Mouse (Mus musculus) liver, postnatal 0 days (tissue): ENCODE measurements around the gene Grk3. TPM values are rescaled to one million over a fixed set of nuclear protein-coding genes. Genes with fewer than 3 reads are reported as not detected.
A peak's percentile ranks its signal among the peaks of the same experiment; 100 is the strongest.

Experiments used
- ATAC-seq: fragments of 200-750 bp; cut with Nextera tagmentation; 2 replicates; pipeline ENCODE4 v1.8.0; 2017; ENCODE audit warnings: mild to moderate bottlenecking, moderate library complexity
- DNase-seq: peaks from one replicate; pipeline ENCODE4 v3.0.0-alpha.2; 2016
- H3K27ac ChIP-seq: fragments of 300-500 bp; sonication (generic); 2 replicates; pipeline ENCODE4 v1.5.1; 2014; ENCODE audit warnings: antibody characterized with exemption, moderate library complexity, mild to moderate bottlenecking, low read depth
- H3K27me3 ChIP-seq: fragments of 300-500 bp; sonication (generic); 2 replicates; pipeline ENCODE4 v1.6.1; 2014; ENCODE audit warnings: low read length, control low read depth, mixed read lengths; ENCODE audit not compliant: insufficient read depth
- H3K36me3 ChIP-seq: fragments of 300-500 bp; sonication (generic); replicated peaks from 2 replicates; pipeline ENCODE4 v1.6.1; 2014; ENCODE audit warnings: mild to moderate bottlenecking, control low read depth, low read length, moderate library complexity, mixed read lengths; ENCODE audit not compliant: insufficient read depth
- H3K4me1 ChIP-seq: fragments of 300-500 bp; sonication (generic); 2 replicates; pipeline ENCODE4 v1.6.1; 2014; ENCODE audit warnings: antibody characterized with exemption, mild to moderate bottlenecking, control low read depth; ENCODE audit not compliant: insufficient read depth
- H3K4me2 ChIP-seq: fragments of 300-500 bp; sonication (generic); 2 replicates; pipeline ENCODE4 v1.6.1; 2014; ENCODE audit warnings: low read depth, mild to moderate bottlenecking, low read length, moderate library complexity, mixed read lengths
- H3K4me3 ChIP-seq: fragments of 300-500 bp; sonication (generic); 2 replicates; pipeline ENCODE4 v1.5.1; 2014; ENCODE audit warnings: low read depth, low read length
- H3K9ac ChIP-seq: fragments of 300-500 bp; sonication (generic); replicated peaks from 2 replicates; pipeline ENCODE4 v1.6.1; 2014; ENCODE audit warnings: mild to moderate bottlenecking, moderate library complexity
- H3K9me3 ChIP-seq: fragments of 300-500 bp; sonication (generic); 2 replicates; pipeline ENCODE4 v1.6.1; 2016; ENCODE audit warnings: mild to moderate bottlenecking, control low read depth, low read length, mixed read lengths
- CTCF ChIP-seq: sonication (generic); IDR thresholded peaks from 2 replicates; pipeline ENCODE4 v1.5.1; 2016; ENCODE audit warnings: antibody characterized with exemption, low read depth
- EP300 ChIP-seq: IDR thresholded peaks from 2 replicates; pipeline ENCODE4 v1.6.1; 2016; ENCODE audit warnings: antibody characterized with exemption, low read depth, mild to moderate bottlenecking
- WGBS: fragments of 180-500 bp; shearing (Covaris S2); extraction: QIAGEN DNeasy Blood & Tissue Kit; methylation state at CpG from one replicate; pipeline ENCODE4 v1.1.7; 2014; ENCODE audit not compliant: insufficient replicate concordance; 5-methylcytosine and 5-hydroxymethylcytosine counted together
- polyA plus RNA-seq: library from polyadenylated mRNA; unstranded; fragments of >200 nt; fragmentation: Nextera tagmentation; extraction: Ambion mirVana; gene quantifications from 2 replicates; pipeline ENCODE4 v1.2.1, GENCODE M21; 2015

Grk3 gene
- polyA plus RNA-seq, 1 experiment from 2014 or later, result 2.1 TPM

DNA sequence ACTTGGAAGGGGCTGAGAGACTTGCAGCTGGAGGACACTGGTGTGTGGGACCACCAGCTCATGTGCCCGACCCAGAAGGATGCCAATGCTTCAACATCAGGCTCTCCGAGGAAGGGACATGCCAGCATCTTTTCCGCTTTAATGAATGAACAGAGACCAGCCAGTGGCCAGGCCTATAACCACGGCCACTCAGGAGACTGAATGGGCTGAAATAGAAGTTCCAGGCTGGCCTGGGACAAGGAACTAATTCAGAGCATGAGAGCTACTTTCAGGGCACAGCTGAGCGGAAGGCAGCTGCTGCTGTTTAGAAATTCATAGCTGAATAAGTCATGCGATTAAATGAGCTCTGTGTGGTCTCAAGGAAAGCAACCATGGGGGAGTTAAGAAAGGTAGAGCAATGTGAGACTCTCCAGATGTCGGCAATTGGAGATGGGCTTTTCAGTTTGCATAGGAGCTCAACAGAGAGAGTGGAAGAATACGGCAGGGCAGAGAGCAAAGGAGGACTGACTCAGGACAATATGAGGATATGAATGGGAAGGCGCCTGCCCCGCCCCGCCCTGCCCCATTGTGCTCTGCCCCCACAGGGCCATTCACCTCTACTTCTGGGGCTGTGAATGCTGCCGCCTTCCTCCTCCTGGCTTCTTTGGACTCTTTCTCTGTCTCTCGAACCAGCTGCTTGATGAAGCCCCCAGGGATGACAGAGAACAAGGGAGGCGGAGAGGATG, 138.0 kb downstream of the Grk3 start:
- TF ChIP-seq CTCF (no peak), EP300 (no peak)
- Histone ChIP-seq H3K4me2 (no peak overlapping the region), H3K9me3 (no peaks in the 10 kb centered on the region), H3K4me3 (no peak overlapping the region), H3K9ac (no peak overlapping the region), H3K27me3 (no peaks in the 10 kb centered on the region), H3K27ac (no peak overlapping the region), H3K4me1 (no peaks in the 10 kb centered on the region), H3K36me3 (no peaks in the 10 kb centered on the region)
- 72% methylated on average over 14 of the region's 14 CpGs for WGBS
- DNase-seq (no peak), ATAC-seq (no peak)

DNA sequence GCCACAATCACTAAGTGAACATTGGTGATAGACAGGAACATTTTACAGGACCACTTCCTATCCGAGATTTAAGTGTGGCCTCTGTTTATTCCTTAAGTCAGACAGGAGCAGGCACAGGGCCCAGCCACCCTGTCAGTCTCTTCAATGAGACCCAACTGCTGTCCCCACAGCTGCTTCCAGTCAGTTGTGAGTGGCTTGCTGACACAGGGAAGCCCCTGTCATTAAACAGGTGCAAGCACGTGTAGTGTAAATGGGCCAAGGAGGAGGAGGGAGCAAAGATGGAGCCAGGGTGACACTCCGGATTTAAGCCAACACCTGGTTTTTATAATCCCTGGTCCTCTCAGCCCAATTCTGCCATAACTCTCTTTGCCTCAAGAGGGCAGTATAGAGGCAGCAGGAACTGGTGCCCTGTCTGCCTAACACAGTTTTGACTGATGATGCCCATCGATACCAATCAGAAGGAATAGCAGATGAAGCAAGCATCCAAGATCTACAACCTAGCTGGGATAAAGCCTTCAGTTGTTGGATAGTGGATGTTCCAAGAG, 138.7 kb downstream of the Grk3 start:
- H3K27ac ChIP-seq, result no peak overlapping the region
- TF ChIP-seq EP300 (no peak), CTCF (peak; percentile 88)
- no peak for ATAC-seq
- no peak for DNase-seq
- H3K9ac ChIP-seq, result no peak overlapping the region
- H3K4me2 ChIP-seq, result no peak overlapping the region
- 25% methylated on average over 4 of the region's 4 CpGs for WGBS
- H3K36me3 ChIP-seq, result no peaks in the 10 kb centered on the region
- no peaks in the 10 kb centered on the region for H3K9me3 ChIP-seq
- no peaks in the 10 kb centered on the region for H3K27me3 ChIP-seq
- no peaks in the 10 kb centered on the region for H3K4me1 ChIP-seq
- H3K4me3 ChIP-seq, result no peak overlapping the region

DNA sequence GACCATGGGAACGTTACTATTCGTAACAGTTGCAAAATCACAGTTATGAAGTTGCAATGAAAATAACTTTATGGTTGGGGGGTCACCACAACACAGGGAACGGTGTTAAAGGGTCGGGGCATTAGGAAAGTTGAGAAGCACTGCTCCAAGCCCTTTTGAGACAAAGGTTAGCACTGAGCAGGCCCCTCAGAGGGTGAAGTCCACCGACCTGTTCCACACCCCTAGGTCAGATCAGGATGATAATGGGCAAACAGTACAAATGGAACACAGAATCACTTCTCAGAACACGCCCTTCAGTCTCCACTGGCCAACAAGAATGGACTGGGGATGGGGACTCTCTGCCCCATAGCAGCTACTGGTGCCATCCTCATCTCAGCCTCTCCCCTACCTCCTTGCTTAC, 142.6 kb downstream of the Grk3 start:
- no peak overlapping the region for H3K9ac ChIP-seq
- TF ChIP-seq CTCF, result no peak
- TF ChIP-seq EP300, result no peak
- WGBS, result 53% methylated on average over 6 of the region's 6 CpGs
- no peak overlapping the region for H3K4me3 ChIP-seq
- DNase-seq, result no peak
- no peaks in the 10 kb centered on the region for H3K4me1 ChIP-seq
- H3K36me3 ChIP-seq, result no peaks in the 10 kb centered on the region
- no peaks in the 10 kb centered on the region for H3K27me3 ChIP-seq
- H3K27ac ChIP-seq, result no peak overlapping the region
- peak; percentile 44; the same call in 1 of the 2 replicates for ATAC-seq
- no peak overlapping the region for H3K4me2 ChIP-seq
- H3K9me3 ChIP-seq, result no peaks in the 10 kb centered on the region

DNA sequence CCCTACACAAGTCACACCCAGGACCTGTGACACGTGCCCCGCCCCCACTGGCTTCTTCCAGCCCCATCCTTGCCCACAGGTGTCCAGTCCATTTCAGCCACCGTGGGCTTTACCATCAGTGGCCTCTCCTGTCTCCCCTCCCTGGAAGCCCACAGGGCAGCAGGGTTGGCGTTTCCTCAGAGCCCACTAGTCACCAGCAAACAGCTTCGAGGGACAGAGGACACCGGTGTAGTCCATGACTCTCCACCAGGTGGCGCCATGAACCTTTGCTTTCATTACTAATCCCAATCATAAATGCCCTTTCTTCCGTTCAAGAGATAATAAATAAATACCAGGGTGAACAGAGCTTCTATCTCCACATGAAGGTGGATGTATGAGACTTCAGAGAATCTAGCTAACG, 144.9 kb downstream of the Grk3 start:
- peak; percentile 86 for TF ChIP-seq CTCF
- TF ChIP-seq EP300, result no peak
- 21% methylated on average over 9 of the region's 9 CpGs for WGBS
- no peak overlapping the region for H3K4me3 ChIP-seq
- ATAC-seq (no peak), DNase-seq (peak; percentile 76)
- H3K9ac ChIP-seq, result no peak overlapping the region
- no peaks in the 10 kb centered on the region for H3K27me3 ChIP-seq
- no peak overlapping the region for H3K4me2 ChIP-seq
- no peaks in the 10 kb centered on the region for H3K4me1 ChIP-seq
- no peaks in the 10 kb centered on the region for H3K36me3 ChIP-seq
- no peaks in the 10 kb centered on the region for H3K9me3 ChIP-seq
- H3K27ac ChIP-seq, result no peak overlapping the region

DNA sequence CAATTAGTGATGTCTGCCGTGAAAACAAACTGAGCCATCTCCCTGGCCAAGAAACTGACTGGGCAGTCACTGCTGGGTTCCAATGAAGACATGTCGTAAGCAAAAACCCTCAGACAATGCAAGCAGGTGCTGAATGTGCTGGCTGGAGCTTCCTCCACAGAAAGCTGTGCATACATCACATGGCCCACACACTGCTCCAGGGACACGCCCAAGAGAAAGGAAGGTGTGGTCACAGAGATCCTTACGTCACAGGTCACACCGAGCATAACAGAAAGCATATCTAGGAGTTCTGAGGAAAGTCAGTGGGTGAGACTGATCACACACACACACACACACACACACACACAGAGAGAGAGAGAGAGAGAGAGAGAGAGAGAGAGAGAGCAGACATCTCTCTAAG, 147.0 kb downstream of the Grk3 start:
- TF ChIP-seq CTCF, result no peak
- TF ChIP-seq EP300, result no peak
- H3K4me3 ChIP-seq, result no peak overlapping the region
- no peak overlapping the region for H3K4me2 ChIP-seq
- ATAC-seq, result no peak
- 0 out of 2 replicates have a peak, but pooled peaks cover 4% of the 10 kb centered on the region for H3K27me3 ChIP-seq
- no peaks in the 10 kb centered on the region for H3K9me3 ChIP-seq
- H3K4me1 ChIP-seq, result no peaks in the 10 kb centered on the region
- H3K27ac ChIP-seq, result no peak overlapping the region
- no peaks in the 10 kb centered on the region for H3K36me3 ChIP-seq
- 61% methylated on average over 5 of the region's 5 CpGs for WGBS
- H3K9ac ChIP-seq, result no peak overlapping the region
- no peak for DNase-seq

DNA sequence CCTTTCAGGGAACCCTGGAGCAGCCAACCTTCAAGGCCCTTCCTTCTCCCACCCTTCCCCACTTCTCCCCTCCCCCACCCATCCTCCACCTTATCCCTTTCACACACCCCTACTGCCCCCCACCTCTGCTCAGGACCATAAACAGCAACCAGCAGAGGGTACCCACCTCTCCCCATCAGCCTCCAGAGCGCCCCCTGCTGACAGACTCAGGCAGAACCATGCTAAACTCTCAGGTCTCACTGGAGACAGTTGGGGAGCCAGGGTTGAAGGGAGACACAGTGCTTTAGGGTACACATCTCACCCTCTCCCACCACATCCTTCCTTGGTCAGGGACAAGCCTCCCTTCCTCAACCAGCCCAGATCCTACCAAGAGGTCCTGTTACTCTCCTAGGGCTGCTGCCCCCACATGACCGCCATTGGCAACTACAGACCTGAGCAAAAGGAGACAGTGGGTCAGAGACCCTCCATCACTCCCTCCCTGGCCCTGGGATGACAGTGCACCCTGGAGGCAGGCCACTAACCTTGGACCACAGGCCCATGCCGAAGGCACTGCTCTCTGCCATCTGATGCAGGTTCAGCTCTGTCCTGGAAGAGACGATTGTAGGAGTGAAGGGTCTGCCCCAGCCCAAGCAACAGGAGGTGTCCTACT, 150.7 kb downstream of the Grk3 start:
- H3K4me3 ChIP-seq, result no peak overlapping the region
- ATAC-seq, result no peak
- no peak overlapping the region for H3K27ac ChIP-seq
- H3K9ac ChIP-seq, result no peak overlapping the region
- no peaks in the 10 kb centered on the region for H3K4me1 ChIP-seq
- WGBS, result 46% methylated on average over 4 of the region's 4 CpGs
- no peaks in the 10 kb centered on the region for H3K36me3 ChIP-seq
- H3K27me3 ChIP-seq, result 0 out of 2 replicates have a peak, but pooled peaks cover 4% of the 10 kb centered on the region
- peak; percentile 67 for DNase-seq
- H3K4me2 ChIP-seq, result no peak overlapping the region
- TF ChIP-seq CTCF (peak; percentile 69), EP300 (no peak)
- H3K9me3 ChIP-seq, result no peaks in the 10 kb centered on the region

Other genes with a start within 250 kb of the Grk3 start
- 0.15 TPM in 1 of 2 replicates, not detected in the other for gene Myo18b, start 119.4 kb downstream of the Grk3 start, polyA plus RNA-seq
- not detected in 2 replicates for gene Crybb2, start 54.3 kb upstream of the Grk3 start, polyA plus RNA-seq
- gene Crybb3, start 65.8 kb upstream of the Grk3 start, polyA plus RNA-seq, result 0.15 TPM in 1 of 2 replicates, not detected in the other
- gene 2900026A02Rik, start 205.4 kb upstream of the Grk3 start, polyA plus RNA-seq, result 2.7 and 3.1 TPM in 2 replicates
- not detected in 2 replicates for gene Tmem211, start 211.1 kb upstream of the Grk3 start, polyA plus RNA-seq